Mouse (Mus musculus): ENCODE measurements at regions not wholly inside any gene's neighbourhood (a gene's known extent, or its start where the extent isn't known, plus 50 kb on each side); places are given as distances from the start of the nearest gene placed in this dataset.

DNA sequence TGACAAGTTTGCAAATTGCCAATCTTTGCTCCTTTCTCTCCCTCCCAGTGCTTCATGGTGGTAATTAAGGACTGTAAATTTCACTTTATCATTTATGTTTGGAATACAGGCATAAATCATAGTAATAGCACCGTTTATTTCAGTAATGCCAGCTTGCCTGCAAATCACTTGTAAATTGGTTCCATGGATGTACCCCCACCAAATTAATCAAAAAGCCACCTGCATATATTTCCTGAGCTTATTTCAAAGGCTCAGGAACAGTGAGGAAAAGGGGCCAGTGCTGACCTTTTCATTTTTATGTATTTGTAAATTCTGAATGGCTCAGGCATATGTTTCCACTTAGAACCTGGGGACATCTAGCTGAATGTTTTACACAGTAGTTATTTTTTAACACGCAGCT, 115.0 kb downstream of the D3Ertd751e start:
- no peak for DNase-seq (ENCODE audit: low spot score in 2 of 2)

DNA sequence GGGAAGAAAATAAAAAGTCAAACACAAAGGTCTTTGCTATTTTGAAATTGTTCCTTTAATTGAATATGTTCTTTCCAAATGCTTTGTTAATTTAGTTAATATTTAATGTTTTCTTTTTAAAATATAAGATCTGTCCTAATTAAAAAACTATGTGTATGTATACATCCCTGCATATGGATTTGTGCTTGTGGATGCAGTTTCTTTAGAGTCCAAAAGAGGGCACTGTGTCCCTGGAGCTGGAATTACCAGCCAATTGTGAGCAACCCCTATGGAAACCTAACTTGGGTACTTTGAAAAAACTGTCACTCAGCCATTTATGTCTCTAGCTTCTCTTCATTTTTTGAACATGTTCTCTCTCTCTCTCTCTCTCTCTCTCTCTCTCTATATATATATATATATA, 120.3 kb downstream of the D3Ertd751e start:
- DNase-seq (ENCODE audit: low spot score in 2 of 2): no peak

DNA sequence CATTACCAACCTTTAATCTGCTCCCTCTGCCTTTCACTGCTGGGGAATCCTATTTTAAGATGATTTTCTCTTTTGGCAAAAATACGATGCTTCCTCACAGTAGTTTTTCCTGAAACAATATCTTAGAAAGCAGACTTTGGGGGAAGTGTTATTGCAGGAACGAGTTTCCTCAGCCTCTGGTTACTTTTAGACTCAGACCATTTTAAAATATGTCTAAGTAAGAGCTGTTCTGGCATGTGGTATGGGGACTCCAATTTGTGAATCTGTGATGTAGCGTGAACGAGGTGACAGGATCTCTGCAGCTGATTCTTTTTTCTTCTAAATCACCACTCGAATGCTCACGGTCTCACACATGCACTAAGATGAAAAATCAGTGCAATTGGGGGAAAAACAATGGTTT, 166.5 kb downstream of the D3Ertd751e start:
- DNase-seq (ENCODE audit: low spot score in 2 of 2): no peak

DNA sequence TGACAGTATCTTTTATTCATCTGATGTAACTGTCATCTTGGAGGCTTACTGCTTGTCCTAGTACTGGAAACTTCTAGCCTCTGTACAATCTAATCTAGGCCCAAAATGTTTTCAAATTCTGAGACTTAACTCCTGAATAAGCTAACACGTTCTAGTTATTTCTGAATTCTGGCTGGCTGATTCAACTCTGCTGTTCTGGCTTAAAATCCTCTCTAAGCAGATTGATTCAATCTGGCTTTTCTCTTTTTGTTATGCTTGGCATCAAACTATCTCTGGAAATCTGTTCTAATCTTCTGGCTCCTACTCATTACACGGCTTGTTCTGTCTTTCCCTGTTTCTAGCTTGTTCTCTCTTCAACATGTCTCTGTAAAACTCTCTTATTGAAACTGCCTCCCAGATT, 170.8 kb downstream of the D3Ertd751e start:
- DNase-seq (ENCODE audit: low spot score in 2 of 2): no peak

DNA sequence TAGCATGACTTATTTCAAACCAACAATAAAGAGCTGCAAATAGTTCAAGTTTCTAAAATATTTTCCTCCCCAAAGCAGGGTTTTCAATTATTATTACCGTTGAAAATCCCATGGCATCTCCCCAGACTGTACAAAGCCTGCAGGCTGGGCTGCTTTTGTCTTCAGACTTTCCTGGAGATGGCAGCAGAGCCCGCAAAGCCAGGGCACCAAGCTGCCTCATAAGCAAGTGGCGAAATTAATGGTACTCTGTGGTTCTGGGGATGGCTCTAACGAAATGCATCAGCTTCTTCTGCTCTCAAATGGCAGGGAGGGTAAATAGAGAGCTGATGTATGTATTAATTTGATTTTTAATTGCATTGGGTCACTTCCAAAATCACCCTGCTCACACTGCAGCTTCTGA, 197.4 kb downstream of the D3Ertd751e start:
- no peak for DNase-seq (ENCODE audit: low spot score in 2 of 2)

DNA sequence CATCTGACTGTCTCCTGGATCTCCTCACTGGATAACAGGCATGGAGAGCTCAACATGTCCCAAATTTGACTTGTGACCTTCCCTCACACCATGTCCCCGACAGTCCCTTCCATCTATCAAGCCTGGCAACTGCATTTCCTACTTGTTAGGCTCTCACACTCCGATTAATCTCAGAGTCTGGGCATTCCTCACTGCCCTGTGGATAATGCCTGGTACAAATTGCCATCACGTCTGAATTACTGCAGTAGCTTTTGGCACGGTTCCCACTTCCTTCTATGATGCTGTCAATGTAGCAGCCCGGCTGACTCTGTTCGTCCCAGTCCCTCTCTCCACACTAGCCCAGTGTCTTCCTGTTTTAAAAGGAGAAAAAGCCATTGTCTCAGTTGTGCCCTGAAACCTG, 200.6 kb downstream of the D3Ertd751e start:
- no peak for DNase-seq (ENCODE audit: low spot score in 2 of 2)

DNA sequence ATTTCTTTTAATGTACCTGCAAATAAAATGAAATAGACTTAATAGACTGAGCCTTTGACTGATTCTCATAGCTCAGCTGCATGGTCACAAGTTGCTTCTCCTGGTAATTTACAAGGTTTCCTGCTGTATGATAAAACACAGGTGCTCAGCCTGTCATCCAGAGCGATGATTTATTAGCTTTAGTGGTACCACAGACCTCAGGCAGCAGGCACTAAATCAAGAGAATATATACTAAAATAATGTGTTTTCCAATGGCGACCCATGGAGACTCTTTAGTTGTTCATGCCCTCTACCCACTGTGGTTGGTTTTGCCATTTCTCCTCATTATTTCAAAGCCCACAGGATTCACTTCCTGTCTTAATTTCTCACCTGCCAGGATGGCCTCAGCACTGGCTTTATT, 207.0 kb downstream of the D3Ertd751e start:
- no peak for DNase-seq (ENCODE audit: low spot score in 2 of 2)

DNA sequence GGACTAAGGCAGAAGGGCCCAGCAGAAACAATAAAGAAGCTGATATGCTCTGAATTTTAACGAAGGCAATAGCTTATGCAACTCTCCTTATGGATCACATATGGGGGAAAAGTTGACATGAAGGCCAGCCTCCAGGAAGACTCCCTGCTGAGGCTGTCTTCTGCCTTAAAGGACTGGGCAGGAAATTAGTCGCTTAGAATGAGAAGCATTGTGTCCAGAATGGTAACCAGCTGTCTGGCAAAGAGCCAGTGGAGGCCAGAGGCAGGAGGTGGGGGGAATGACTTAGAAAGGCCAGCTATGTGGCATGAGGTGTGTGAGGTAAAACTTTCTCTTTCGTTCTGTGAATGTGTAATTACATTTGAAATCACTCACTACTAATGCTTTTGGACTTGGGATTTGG, 215.0 kb downstream of the D3Ertd751e start:
- DNase-seq (ENCODE audit: low spot score in 2 of 2): no peak

DNA sequence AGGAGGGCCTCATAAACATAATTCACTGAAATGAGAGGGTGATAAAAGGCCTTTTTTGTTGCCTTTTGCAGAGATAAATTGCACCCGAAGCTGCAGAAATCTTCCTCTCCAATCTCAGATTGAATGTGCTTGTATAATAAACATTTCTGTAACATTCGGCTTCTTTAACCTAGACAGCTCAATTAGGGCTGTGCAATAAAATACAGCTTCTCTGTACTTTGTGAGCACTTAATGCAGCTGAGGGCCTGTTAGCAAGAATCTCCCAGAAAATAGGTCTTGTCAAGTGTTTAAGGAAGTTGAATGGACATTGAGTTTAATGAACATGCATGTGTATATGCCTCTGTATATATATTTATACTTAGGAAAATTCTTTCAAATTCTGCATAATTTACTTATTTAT, 217.8 kb downstream of the D3Ertd751e start:
- DNase-seq (ENCODE audit: low spot score in 2 of 2): no peak

DNA sequence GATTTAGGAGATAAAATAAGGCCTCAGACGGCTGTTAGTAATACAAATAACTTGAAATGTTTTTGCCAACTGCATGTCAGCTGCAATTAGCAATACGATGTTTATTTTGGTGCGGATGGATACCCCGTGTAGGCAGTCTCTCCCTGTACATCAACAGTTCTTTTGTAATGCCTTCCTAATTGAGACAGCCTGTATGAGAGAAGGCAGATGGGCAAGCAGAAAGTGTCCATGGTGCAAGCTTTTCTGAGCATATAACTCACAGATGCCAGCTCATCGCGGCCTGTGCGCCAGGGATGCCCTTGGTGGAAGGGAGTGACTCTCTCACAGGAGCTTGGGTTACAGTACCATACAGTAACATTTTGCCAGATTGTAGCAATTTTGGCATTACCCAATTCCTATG, 220.5 kb downstream of the D3Ertd751e start:
- DNase-seq (ENCODE audit: low spot score in 2 of 2): no peak

DNA sequence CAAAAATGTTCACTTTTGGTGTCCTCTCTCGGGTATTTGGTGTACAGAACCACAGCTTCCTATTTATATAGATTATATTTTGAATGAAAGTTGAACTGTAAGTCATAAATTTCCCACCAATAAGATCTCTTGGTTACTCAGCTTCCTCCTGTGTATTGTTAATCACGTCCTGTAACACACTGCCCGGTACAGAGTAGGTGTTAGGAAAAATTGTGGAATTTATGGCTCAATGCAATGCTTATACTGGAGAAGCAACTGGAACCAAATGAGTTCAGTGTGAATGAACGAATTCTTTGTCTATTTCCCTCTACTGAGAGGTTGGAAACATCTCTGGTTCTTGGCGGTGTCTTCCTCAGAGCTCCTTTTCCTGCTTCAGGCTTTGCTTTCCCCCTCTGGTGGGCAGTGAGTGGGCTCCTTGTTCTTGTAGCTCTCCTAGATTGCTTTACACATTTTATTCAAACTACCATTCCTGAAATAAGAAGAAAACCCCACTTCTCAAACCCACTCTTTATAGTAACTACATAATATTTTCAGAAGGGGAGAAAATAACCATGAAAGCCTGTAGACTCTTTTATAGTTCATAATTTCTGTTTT, 264.4 kb downstream of the D3Ertd751e start:
- no peak for DNase-seq (ENCODE audit: low spot score in 2 of 2)

DNA sequence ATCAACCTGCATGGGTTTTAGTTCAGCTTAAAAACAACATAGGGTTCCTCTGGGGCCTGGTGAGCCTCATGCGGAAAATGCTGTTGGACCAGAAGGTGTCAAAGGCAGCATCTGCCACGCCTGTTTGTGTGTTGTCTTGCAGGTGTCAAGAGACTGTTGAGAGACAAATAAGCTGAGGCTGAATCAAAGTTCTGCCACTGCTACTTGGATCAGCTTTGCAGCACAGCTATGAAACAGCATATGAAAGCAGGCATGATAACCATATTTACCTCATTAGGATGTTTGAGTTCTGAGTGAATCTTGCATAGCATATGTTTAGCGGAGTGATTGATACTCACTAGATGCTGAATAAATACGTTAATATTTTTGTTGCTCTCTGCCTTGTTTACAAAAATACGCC, 280.8 kb downstream of the D3Ertd751e start:
- DNase-seq (ENCODE audit: low spot score in 2 of 2): no peak

DNA sequence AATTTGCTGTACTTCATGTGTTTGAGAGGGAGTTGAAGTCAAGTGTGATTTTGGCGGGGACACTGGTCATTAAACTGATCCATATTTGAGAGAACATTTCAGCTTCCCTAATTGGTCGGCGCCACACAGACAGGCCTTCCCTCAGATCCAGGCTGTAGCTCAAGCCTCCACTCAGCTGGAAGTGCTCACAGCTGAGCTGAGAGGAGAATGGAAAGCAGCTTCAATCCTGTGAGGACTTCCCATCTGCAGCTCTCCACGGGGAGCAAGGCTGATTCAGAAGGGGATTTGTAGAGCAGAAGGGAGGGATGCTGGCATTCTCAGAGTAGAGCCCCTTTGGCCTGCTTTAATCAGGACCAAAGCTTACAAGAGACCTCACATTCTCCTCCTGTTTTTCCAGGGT, 297.2 kb downstream of the D3Ertd751e start:
- DNase-seq (ENCODE audit: low spot score in 2 of 2): no peak

DNA sequence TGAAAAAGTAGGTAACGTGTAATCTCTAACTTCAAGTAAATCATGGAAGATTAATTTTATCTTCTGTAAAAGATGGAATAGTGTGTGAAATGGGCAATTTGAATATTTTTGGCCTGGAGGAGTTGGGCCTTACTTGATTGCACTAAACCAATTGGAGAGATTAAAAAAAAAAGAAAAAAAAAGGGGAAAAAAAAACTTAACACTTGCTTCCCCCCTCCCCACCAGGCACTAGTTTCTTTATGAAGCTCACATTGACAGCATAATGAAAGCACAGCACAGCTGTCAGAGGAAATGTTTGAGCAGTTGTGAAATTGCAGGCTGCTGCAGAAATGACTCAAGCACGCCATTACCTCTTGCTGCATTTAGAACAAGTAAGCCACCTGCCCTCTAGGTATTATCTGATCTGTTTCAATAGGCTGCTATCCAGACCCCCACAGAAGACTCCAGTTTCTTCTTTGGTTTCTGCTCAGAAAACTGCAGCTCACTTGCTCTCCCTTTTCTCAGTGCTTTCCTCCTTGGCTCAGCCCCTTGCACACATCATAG, 297.9 kb downstream of the D3Ertd751e start:
- no peak for DNase-seq (ENCODE audit: low spot score in 2 of 2)

DNA sequence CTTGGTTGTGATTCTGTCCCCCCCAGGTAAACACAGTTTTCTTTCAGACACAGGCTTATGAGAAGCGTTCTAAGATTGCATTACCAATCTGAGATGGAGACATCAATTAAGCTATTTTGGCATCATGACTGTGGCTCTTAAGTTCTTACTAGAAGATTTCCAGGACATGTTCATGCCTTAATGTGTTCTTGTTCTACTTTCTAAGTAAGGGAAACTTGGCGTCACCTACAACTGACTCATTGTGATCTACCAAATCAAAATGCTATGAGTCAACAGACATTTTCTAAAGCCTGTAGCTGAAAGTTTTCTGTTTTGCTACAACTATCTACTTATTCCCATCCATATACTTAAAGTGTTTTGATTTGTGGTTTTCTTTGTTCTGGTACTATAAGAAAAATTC, 298.5 kb downstream of the D3Ertd751e start:
- no peak for DNase-seq (ENCODE audit: low spot score in 2 of 2)

DNA sequence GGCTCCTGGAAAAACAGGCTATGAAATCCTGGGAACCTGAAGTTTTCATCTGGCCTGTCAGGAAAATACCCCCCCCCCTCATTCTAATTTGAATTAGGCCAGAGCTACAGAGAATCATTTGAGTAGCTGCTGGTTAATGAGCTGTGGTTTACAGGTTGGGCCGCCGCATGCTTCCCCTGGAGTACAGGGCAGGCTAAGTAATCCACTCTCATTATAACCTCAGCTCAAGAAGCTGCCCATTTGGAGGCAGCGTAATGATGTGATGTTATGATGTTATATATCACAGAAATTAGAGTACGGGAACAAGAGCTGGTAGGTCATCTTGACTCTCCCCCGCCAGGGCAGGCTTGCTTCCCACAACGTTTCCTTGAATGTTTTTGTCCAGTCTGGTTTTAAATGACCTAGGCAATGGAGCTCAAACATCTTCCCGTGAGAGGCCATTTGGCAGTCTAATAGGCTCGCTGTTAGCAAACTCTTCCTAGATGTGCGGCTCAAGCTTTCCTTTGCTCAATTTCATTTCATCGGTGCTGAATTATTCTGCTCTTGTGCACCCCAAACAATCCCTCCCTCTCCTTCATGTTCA, 315.0 kb downstream of the D3Ertd751e start:
- no peak for DNase-seq (ENCODE audit: low spot score in 2 of 2)

DNA sequence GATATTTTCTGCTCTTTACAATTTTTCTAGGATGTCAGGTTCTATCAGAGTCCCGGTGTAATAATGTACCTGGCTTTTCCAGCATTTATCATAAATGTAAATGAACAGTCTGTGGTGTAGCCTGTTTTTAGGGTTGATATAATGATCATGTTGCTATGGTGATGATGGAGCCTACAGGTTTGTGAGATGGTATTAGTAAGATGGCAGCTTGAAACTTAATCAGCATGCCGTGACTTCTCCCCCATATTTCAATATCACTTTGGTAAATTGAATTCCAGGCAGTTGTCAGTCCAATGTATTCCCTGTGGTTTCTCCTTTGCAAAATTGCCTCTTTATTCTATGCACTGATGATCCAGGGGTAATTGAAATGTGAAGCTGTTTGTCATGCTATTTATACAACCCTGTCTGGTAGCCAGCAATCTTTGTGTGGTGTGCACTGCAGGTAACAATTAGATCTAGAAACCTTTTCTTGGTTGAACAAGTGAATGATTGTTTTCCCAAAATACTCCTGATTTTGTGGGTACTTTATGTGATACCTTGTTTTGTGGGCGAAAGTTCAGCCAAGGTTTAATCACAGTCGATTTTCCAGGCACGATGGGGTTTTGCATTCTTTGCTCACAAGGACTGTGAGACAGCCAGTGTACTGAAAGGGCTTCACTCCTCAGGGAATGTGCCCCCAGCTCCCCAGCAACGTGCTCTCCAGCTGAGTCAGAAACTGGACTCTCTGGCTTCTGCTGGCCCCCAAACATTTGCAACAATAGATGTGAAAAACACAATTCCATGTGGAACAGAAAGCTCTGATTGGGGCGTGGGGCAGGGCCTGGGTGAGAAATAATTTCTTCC, 322.9 kb downstream of the D3Ertd751e start:
- no peak for DNase-seq (ENCODE audit: low spot score in 2 of 2)

DNA sequence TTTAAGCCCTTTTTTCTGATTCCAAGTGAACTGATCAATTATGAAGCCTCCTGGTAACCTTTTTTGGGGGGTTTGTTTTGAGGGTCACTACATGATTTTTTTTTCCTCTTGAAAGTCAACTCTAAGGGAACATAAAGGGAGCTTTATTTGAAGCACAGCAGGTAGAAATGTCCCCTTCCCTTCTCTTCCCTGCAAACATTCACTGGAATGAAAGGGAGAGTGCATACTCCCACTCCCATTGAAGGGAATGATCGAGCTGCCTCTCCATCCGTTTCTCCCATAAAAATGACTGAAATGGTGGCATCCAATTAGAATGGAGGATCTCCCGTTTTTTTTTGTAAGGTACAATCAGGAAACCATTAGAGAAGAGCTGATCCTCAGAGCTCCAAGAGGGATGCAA, 323.6 kb downstream of the D3Ertd751e start:
- DNase-seq (ENCODE audit: low spot score in 2 of 2): no peak

DNA sequence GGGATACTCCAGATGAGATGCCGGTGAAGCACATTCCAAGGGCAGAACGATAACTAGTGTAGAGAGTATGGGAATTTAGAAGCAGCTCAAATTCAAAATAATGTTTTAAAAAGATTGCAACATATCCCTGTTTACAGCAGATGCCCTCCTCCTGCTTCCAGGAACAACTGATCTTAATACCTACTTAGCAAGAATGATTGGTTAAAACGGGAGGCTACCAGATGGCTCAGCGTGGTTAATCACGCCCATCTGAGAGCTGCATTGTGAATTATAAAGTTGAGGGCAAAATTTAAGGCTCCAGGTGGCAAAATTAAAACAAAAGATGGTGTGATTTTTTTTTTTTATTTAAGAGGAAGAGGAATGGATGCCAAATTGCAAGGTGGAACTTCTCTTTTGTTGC, 324.6 kb downstream of the D3Ertd751e start:
- DNase-seq (ENCODE audit: low spot score in 2 of 2): no peak

DNA sequence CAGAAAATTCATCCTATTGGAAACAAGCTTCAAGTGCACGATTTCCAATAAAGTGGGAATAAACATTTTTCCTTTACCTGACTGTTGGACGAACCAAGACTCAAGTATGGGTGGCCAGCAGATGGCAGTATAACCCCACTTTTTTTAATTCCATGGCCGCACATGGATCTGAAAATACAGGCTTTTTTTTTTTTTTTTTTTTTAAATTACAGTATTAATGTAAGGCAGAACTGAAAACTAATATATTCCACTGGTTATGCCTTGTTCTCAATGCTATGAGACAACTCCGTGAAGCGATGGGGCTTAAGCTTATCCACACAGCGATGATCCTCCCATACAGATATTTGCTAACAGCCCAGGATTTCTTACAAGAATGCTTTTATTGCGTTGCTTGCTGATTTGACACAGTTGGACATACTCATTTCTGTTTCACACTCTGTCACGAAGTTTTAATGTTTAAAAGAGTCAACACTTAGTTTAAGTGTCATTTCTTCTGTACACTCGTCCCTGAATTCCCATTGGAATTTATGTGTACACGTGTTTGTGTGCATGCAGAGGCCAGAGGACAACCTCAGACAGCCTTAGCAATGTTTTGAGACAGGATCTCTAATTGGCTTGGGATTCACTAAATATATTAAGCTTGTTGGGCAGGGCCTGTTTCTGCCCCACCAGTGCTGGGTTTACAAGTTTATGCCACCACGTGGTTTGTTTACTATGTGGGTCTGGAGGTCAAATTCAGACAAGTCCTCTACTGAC, 332.3 kb downstream of the D3Ertd751e start:
- DNase-seq (ENCODE audit: low spot score in 2 of 2): peak in 1 of 2 experiments; percentile 16

DNA sequence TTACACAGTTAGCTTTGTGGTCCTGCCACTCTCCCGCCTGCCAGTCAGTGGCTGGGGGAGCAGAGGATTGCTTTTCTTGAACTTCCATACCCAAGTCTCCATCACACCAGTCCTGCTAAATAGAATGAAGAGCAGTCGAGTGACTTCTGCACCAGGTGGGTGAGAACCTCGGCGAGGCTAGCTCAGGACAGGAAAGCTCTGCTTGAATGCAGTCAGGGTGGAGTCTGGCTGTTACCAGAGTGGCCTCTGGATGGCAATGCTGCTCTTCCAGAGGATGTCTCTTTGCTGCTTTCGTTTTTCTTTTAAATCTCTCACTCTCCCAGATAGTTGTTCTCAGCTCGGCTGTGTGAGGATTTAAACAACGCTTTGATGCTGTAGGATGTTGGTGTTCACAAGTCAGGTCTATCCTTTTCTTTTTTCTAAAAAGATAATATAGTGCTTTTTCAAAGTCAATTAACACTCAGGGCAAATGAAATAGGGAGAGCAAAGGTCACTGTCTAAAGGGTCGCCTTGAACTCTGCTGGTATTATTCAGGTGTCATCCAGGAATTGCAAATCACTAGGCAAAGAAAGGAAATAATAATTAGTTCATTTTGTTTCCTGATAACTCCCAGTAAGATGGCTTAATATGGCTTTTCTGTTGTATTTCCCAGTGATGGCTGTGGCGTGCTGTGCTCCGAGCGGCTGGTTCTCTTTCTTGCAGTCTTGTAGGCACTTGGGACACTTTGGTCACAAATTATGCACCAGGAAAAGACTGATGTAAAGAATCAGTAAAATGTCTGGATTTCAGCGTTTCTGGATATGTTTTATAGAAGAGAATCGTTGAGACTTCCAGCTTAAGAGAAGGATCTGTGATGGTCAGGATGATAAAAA, 368.8 kb downstream of the D3Ertd751e start:
- no peak for DNase-seq (ENCODE audit: low spot score in 2 of 2)

Data from spleen, postnatal 10 days (tissue).